Comparison of ENCODE assay signal across 25 mouse cellular contexts in the genomic region with DNA sequence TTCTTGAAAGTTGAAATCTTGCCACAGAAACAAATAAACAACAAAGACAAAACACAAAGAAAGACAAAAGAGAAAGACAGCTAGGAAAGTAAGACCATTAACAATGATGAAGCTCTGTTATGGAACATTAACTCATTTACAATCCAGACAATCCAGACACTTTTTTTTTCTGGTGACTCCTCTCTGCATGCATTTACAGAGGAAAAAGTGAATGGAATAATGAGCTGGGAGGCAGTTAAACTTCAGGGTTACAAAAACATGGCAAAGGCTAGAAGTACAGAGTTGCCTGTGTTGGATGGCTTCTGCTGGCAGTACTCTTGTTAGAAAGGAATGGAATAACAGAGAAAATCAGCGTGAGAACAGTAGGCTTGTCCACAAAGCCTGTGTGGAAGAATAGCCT.
DNase-seq lines count a peak whose midpoint lies in the region; ATAC-seq and TF ChIP-seq lines count a peak whose summit lies in the region.
"Had no signal": no experiment of that assay in that cellular context is flagged by ENCODE, and none has a peak within 500 bp of the region (broad histone marks: within the 10 kb centered on the region; RNA-seq: fewer than 3 reads in every experiment).

No protein-coding gene starts in this region.

- H3K4me2 ChIP-seq in kidney, postnatal 0 days (ENCODE audit: low read length), result no peak overlapping the region
- no peak overlapping the region for H3K4me2 ChIP-seq in midbrain, embryonic 15.5 days
- H3K4me2 ChIP-seq: embryonic facial prominence, embryonic 12.5 days; embryonic facial prominence, embryonic 15.5 days; forebrain, embryonic 13.5 days; forebrain, embryonic 15.5 days had no signal

- peak; percentile 57 for DNase-seq in kidney, postnatal 0 days (ENCODE audit: low spot score)
- no peak for DNase-seq in kidney, postnatal 14 days
- peak; percentile 75 for DNase-seq in Muller cell, postnatal 12 days (ENCODE audit: inconsistent ontology term)
- peak; percentile 2 for DNase-seq in adipocyte (ENCODE audit: low spot score)
- DNase-seq in fibroblast of lung, adult 2 months (ENCODE audit: low read depth), result peak; percentile 10
- no peak for DNase-seq in cerebellum, adult 18-20 months
- DNase-seq in spleen, postnatal 14 days (ENCODE audit: low spot score in 2 of 2), result no peak
- DNase-seq: adrenal gland, adult 2 months; adrenal gland, postnatal 10 days; adrenal gland, postnatal 25 days; cerebellum, adult 11-12 months; cerebellum, adult 8-10 months; cerebellum, adult 9-11 months; cerebellum, postnatal 14 days; cerebellum, postnatal 36 days; embryo, embryonic 11 days; forebrain, postnatal 0 days had no signal

- no peaks in the 10 kb centered on the region for H3K27me3 ChIP-seq in kidney, postnatal 0 days (ENCODE audit: insufficient read depth, low read length)
- no peaks in the 10 kb centered on the region for H3K27me3 ChIP-seq in midbrain, embryonic 15.5 days (replicated peaks)
- H3K27me3 ChIP-seq: embryonic facial prominence, embryonic 12.5 days; embryonic facial prominence, embryonic 15.5 days; forebrain, embryonic 13.5 days; forebrain, embryonic 15.5 days; Patski had no signal

- no peak overlapping the region for H3K27ac ChIP-seq in kidney, postnatal 0 days
- H3K27ac ChIP-seq in midbrain, embryonic 15.5 days, result no peak overlapping the region
- H3K27ac ChIP-seq: embryonic facial prominence, embryonic 12.5 days; embryonic facial prominence, embryonic 15.5 days; forebrain, embryonic 13.5 days; forebrain, embryonic 15.5 days had no signal

- H3K9me3 ChIP-seq in kidney, postnatal 0 days (replicated peaks; ENCODE audit: low read length), result no peaks in the 10 kb centered on the region
- H3K9me3 ChIP-seq in midbrain, embryonic 15.5 days, result no peaks in the 10 kb centered on the region
- H3K9me3 ChIP-seq: embryonic facial prominence, embryonic 12.5 days; embryonic facial prominence, embryonic 15.5 days; forebrain, embryonic 13.5 days; forebrain, embryonic 15.5 days had no signal

- no peaks in the 10 kb centered on the region for H3K4me1 ChIP-seq in kidney, postnatal 0 days (replicated peaks; ENCODE audit: insufficient read depth, low read length)
- H3K4me1 ChIP-seq in midbrain, embryonic 15.5 days, result no peaks in the 10 kb centered on the region
- H3K4me1 ChIP-seq: embryonic facial prominence, embryonic 12.5 days; embryonic facial prominence, embryonic 15.5 days; forebrain, embryonic 13.5 days; forebrain, embryonic 15.5 days had no signal

- no peak overlapping the region for H3K9ac ChIP-seq in kidney, postnatal 0 days (ENCODE audit: low read depth, low read length)
- no peak overlapping the region for H3K9ac ChIP-seq in midbrain, embryonic 15.5 days
- H3K9ac ChIP-seq: embryonic facial prominence, embryonic 12.5 days; embryonic facial prominence, embryonic 15.5 days; forebrain, embryonic 13.5 days; forebrain, embryonic 15.5 days; forebrain, postnatal 0 days had no signal

- TF ChIP-seq CTCF in kidney, postnatal 0 days (IDR thresholded peaks at IDR 0.05; ENCODE audit: low read depth), result no peak

- ATAC-seq in kidney, postnatal 0 days (replicated peaks; ENCODE audit: low FRiP score, low read depth), result no peak
- ATAC-seq in midbrain, embryonic 15.5 days (replicated peaks), result no peak
- ATAC-seq: activated CD4-positive, CD25-positive, alpha-beta regulatory T cell, adult 4 months; forebrain, embryonic 13.5 days; forebrain, embryonic 15.5 days; forebrain, postnatal 0 days; Patski had no signal

- no peaks in the 10 kb centered on the region for H3K36me3 ChIP-seq in kidney, postnatal 0 days (ENCODE audit: insufficient read depth, low read length)
- no peaks in the 10 kb centered on the region for H3K36me3 ChIP-seq in midbrain, embryonic 15.5 days (replicated peaks)
- H3K36me3 ChIP-seq: embryonic facial prominence, embryonic 12.5 days; embryonic facial prominence, embryonic 15.5 days; forebrain, embryonic 15.5 days had no signal

- no peak overlapping the region for H3K4me3 ChIP-seq in kidney, postnatal 0 days (replicated peaks; ENCODE audit: low read depth, low read length)
- H3K4me3 ChIP-seq in midbrain, embryonic 15.5 days, result no peak overlapping the region
- H3K4me3 ChIP-seq: embryonic facial prominence, embryonic 12.5 days; embryonic facial prominence, embryonic 15.5 days; erythroblast, embryonic 14.5 days; forebrain, embryonic 13.5 days; forebrain, embryonic 15.5 days had no signal

- WGBS in kidney, postnatal 0 days, result 20% methylated on average over 1 of the region's 1 CpGs
- 11% methylated on average over 1 of the region's 1 CpGs for WGBS in midbrain, embryonic 15.5 days

Comparison
In these comparisons a context has a peak if more than half of its experiments do, and no peak if none do; other contexts are left out.
1. DNase-seq: peak in kidney, postnatal 0 days (single experiment), Muller cell, postnatal 12 days (single experiment), adipocyte (single experiment) and fibroblast of lung, adult 2 months (single experiment); none in kidney, postnatal 14 days (single experiment), cerebellum, adult 18-20 months (0 of 2) and spleen, postnatal 14 days (0 of 2).